Mouse (Mus musculus) hindbrain, embryonic 11.5 days (tissue): ENCODE results near the gene Clba1. TPM values are rescaled to one million over a fixed set of nuclear protein-coding genes. Genes with fewer than 3 reads are reported as not detected.

ENCODE experiments used
- ATAC-seq: fragments of 200-750 bp; cut with Nextera tagmentation; 2 replicates; pipeline ENCODE4 v1.8.0; 2017; ENCODE audit warnings: mild to moderate bottlenecking, moderate TSS enrichment, moderate library complexity; ENCODE audit not compliant: low FRiP score
- DNase-seq: peaks from one replicate; pipeline ENCODE4 v3.0.0-alpha.2; 2015; ENCODE audit warnings: low spot score
- H3K27ac ChIP-seq: fragments of 300-500 bp; sonication (generic); 2 replicates; pipeline ENCODE4 v1.5.1; 2014; ENCODE audit warnings: mild to moderate bottlenecking, low read depth, low read length
- H3K27me3 ChIP-seq: fragments of 300-500 bp; sonication (generic); 2 replicates; pipeline ENCODE4 v1.6.1; 2014; ENCODE audit warnings: mild to moderate bottlenecking, low read length, moderate library complexity, mixed read lengths; ENCODE audit not compliant: control insufficient read depth, insufficient read depth
- H3K36me3 ChIP-seq: fragments of 300-500 bp; sonication (generic); 2 replicates; pipeline ENCODE4 v1.6.1; 2014; ENCODE audit warnings: mild to moderate bottlenecking, low read length, moderate library complexity, mixed read lengths; ENCODE audit not compliant: control insufficient read depth, insufficient read depth
- H3K4me1 ChIP-seq: fragments of 300-500 bp; sonication (generic); replicated peaks from 2 replicates; pipeline ENCODE4 v1.6.1; 2014; ENCODE audit warnings: low read length, mixed read lengths; ENCODE audit not compliant: control insufficient read depth, insufficient read depth
- H3K4me2 ChIP-seq: fragments of 300-500 bp; sonication (generic); replicated peaks from 2 replicates; pipeline ENCODE4 v1.6.1; 2014; ENCODE audit warnings: mild to moderate bottlenecking, low read depth, low read length
- H3K4me3 ChIP-seq: fragments of 300-500 bp; sonication (generic); 2 replicates; pipeline ENCODE4 v1.5.1; 2014; ENCODE audit warnings: low read depth, low read length
- H3K9ac ChIP-seq: fragments of 300-500 bp; sonication (generic); 2 replicates; pipeline ENCODE4 v1.6.1; 2014; ENCODE audit warnings: low read depth, low read length
- H3K9me3 ChIP-seq: fragments of 300-500 bp; sonication (generic); 2 replicates; pipeline ENCODE4 v1.6.1; 2016; ENCODE audit warnings: low read length; ENCODE audit not compliant: control insufficient read depth
- WGBS: fragments of 180-500 bp; shearing (Covaris S2); extraction: QIAGEN DNeasy Blood & Tissue Kit; methylation state at CpG from one replicate; pipeline ENCODE4 v1.1.7; 2014; 5-methylcytosine and 5-hydroxymethylcytosine counted together
- polyA plus RNA-seq: library from polyadenylated mRNA; unstranded; fragments of >200 nt; fragmentation: Nextera tagmentation; extraction: Ambion mirVana; gene quantifications from 2 replicates; pipeline ENCODE4 v1.2.1, GENCODE M21; 2014

Gene Clba1
- polyA plus RNA-seq, 1 experiment from 2014 or later, result 15.4 TPM

GRCm38 (mm10) chr12:112774481-112774880 lies 34.3 kb upstream of the Clba1 start:
- Histone ChIP-seq H3K9me3 (no peaks in the 10 kb centered on the region), H3K27ac (no peak overlapping the region), H3K4me1 (no peaks in the 10 kb centered on the region), H3K27me3 (no peaks in the 10 kb centered on the region), H3K4me2 (no peak overlapping the region), H3K4me3 (no peak overlapping the region), H3K9ac (no peak overlapping the region), H3K36me3 (no peaks in the 10 kb centered on the region)
- DNase-seq (no peak), ATAC-seq (no peak)
- 99% methylated on average over 10 of the region's 10 CpGs for WGBS

- Histone ChIP-seq H3K9me3 (no peaks in the 10 kb centered on the region), H3K4me1 (no peaks in the 10 kb centered on the region), H3K4me2 (no peak overlapping the region), H3K9ac (no peak overlapping the region), H3K27me3 (no peaks in the 10 kb centered on the region), H3K36me3 (no peaks in the 10 kb centered on the region), H3K27ac (no peak overlapping the region), H3K4me3 (no peak overlapping the region)
- DNase-seq, result no peak
- WGBS, result 78% methylated on average over 8 of the region's 8 CpGs
- ATAC-seq, result no peak
Observed at GRCm38 (mm10) chr12:112791026-112791425, 17.7 kb upstream of the Clba1 start.

- no peaks in the 10 kb centered on the region for H3K36me3 ChIP-seq
- H3K4me2 ChIP-seq, result no peak overlapping the region
- H3K4me1 ChIP-seq, result no peaks in the 10 kb centered on the region
- H3K4me3 ChIP-seq, result no peak overlapping the region
- no peaks in the 10 kb centered on the region for H3K9me3 ChIP-seq
- DNase-seq (no peak), ATAC-seq (no peak)
- H3K27me3 ChIP-seq, result no peaks in the 10 kb centered on the region
- H3K9ac ChIP-seq, result no peak overlapping the region
- H3K27ac ChIP-seq, result no peak overlapping the region
- 83% methylated on average over 13 of the region's 13 CpGs for WGBS
Observed at GRCm38 (mm10) chr12:112793601-112794355, 15.0 kb upstream of the Clba1 start.

- Histone ChIP-seq H3K27me3 (no peaks in the 10 kb centered on the region), H3K9me3 (no peaks in the 10 kb centered on the region), H3K4me2 (no peak overlapping the region), H3K4me3 (no peak overlapping the region), H3K36me3 (no peaks in the 10 kb centered on the region), H3K4me1 (no peaks in the 10 kb centered on the region), H3K9ac (no peak overlapping the region), H3K27ac (no peak overlapping the region)
- ATAC-seq (no peak), DNase-seq (no peak)
- WGBS, result 38% methylated on average over 7 of the region's 7 CpGs
Observed at GRCm38 (mm10) chr12:112794356-112794816, 14.4 kb upstream of the Clba1 start.

- Histone ChIP-seq H3K4me2 (no peak overlapping the region), H3K4me3 (no peak overlapping the region), H3K27me3 (no peaks in the 10 kb centered on the region), H3K4me1 (no peaks in the 10 kb centered on the region), H3K36me3 (no peaks in the 10 kb centered on the region), H3K27ac (no peak overlapping the region), H3K9me3 (no peaks in the 10 kb centered on the region), H3K9ac (no peak overlapping the region)
- ATAC-seq, result no peak
- no peak for DNase-seq
- WGBS, result 88% methylated on average over 5 of the region's 5 CpGs
Observed at GRCm38 (mm10) chr12:112794998-112795397, 13.7 kb upstream of the Clba1 start.

- Histone ChIP-seq H3K27ac (no peak overlapping the region), H3K36me3 (no peaks in the 10 kb centered on the region), H3K4me1 (no peaks in the 10 kb centered on the region), H3K4me2 (no peak overlapping the region), H3K4me3 (no peak overlapping the region), H3K9ac (no peak overlapping the region), H3K9me3 (no peaks in the 10 kb centered on the region), H3K27me3 (peaks cover under 1% of the 10 kb centered on the region)
- DNase-seq, result no peak
- no peak for ATAC-seq
- WGBS, result 67% methylated on average over 15 of the region's 18 CpGs
Observed at GRCm38 (mm10) chr12:112795466-112796104, 13.2 kb upstream of the Clba1 start.

- H3K4me3 ChIP-seq, result no peak overlapping the region
- H3K4me2 ChIP-seq, result no peak overlapping the region
- no peak for ATAC-seq
- H3K27me3 ChIP-seq, result peaks cover 13% of the 10 kb centered on the region
- H3K27ac ChIP-seq, result no peak overlapping the region
- H3K4me1 ChIP-seq, result 0 out of 2 replicates have a peak, but pooled peaks cover 2% of the 10 kb centered on the region
- no peak overlapping the region for H3K9ac ChIP-seq
- no peak for DNase-seq
- 48% methylated on average over 17 of the region's 17 CpGs for WGBS
- no peaks in the 10 kb centered on the region for H3K9me3 ChIP-seq
- H3K36me3 ChIP-seq, result no peaks in the 10 kb centered on the region
Observed at GRCm38 (mm10) chr12:112796551-112797510, 11.9 kb upstream of the Clba1 start.

- Histone ChIP-seq H3K9me3 (no peaks in the 10 kb centered on the region), H3K27me3 (peaks cover 18% of the 10 kb centered on the region), H3K4me2 (no peak overlapping the region), H3K27ac (no peak overlapping the region), H3K4me3 (no peak overlapping the region), H3K4me1 (0 out of 2 replicates have a peak, but pooled peaks cover 3% of the 10 kb centered on the region), H3K36me3 (no peaks in the 10 kb centered on the region), H3K9ac (no peak overlapping the region)
- 69% methylated on average over 15 of the region's 15 CpGs for WGBS
- ATAC-seq (no peak), DNase-seq (no peak)
Observed at GRCm38 (mm10) chr12:112797672-112798331, 10.9 kb upstream of the Clba1 start.
